ENCODE assay signal across 20 mouse cellular contexts in the genomic region with DNA sequence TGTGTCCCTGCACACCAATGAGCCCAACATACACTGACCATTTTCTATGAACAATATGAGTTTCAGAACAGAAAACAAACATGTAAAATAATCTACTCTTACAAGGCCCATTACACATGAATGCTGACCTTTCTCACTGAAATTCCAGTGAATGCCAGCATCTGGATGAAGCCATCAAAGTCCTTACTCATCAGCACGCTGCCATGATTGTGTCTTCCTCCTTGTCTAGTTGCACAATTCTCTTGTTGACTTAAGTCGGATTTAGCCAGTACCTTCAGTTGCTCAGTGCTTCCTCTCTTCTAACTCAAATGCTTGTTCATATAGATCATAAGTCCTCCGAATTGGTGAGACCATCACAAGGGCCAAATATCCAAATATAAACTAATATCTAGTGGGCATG. TPM values are rescaled to one million over a fixed set of nuclear protein-coding genes. Genes with fewer than 3 reads are reported as not detected.
"Had no signal": no experiment of that assay in that cellular context is flagged by ENCODE, and none has a peak within 500 bp of the region (broad histone marks: within the 10 kb centered on the region; RNA-seq: fewer than 3 reads in every experiment).

No protein-coding gene starts in this region.

- H3K4me1 ChIP-seq: midbrain, embryonic 12.5 days; stomach, embryonic 15.5 days had no signal

- H3K27ac ChIP-seq: midbrain, embryonic 10.5 days; midbrain, embryonic 12.5 days; neural tube, embryonic 12.5 days; stomach, embryonic 15.5 days; stomach, postnatal 0 days had no signal

- H3K36me3 ChIP-seq: midbrain, embryonic 10.5 days; midbrain, embryonic 12.5 days; neural tube, embryonic 12.5 days; stomach, embryonic 15.5 days had no signal

- H3K9me3 ChIP-seq: midbrain, embryonic 10.5 days; midbrain, embryonic 12.5 days; neural tube, embryonic 12.5 days; stomach, embryonic 15.5 days had no signal

- H3K4me3 ChIP-seq: midbrain, embryonic 10.5 days; midbrain, embryonic 12.5 days; neural tube, embryonic 12.5 days; stomach, embryonic 15.5 days had no signal

- H3K27me3 ChIP-seq: midbrain, embryonic 12.5 days; neural tube, embryonic 12.5 days; stomach, embryonic 15.5 days had no signal

- DNase-seq: lung, adult 18-20 months; lung, embryonic 14.5 days; lung, postnatal 10 days; lung, postnatal 4 days; midbrain, embryonic 14.5 days; right cerebral cortex, postnatal 14 days; thymus, adult 2 months; thymus, postnatal 25 days; thymus, postnatal 4 days had no signal

RNA-seq across cellular contexts. Expression of a gene that starts 20.7 kb away (rescaled TPM):
- total RNA-seq: megakaryocyte, adult 5-6 weeks; megakaryocyte-erythroid progenitor cell, adult 5-6 weeks; neutrophil, adult 5-6 weeks had no signal
- polyA plus RNA-seq: midbrain, embryonic 16.5 days; neural tube, embryonic 12.5 days; spleen, adult 2 months; stomach, embryonic 15.5 days; stomach, postnatal 0 days; thymus, adult 2 months; urinary bladder, adult 2 months had no signal

RNA-seq across cellular contexts. Expression of a gene that starts 23.7 kb away (rescaled TPM):
- total RNA-seq: megakaryocyte, adult 5-6 weeks; megakaryocyte-erythroid progenitor cell, adult 5-6 weeks; neutrophil, adult 5-6 weeks had no signal
